Mouse (Mus musculus) limb, embryonic 14.5 days (tissue): Measurements from ENCODE around the gene Epb41. TPM values are rescaled to one million over a fixed set of nuclear protein-coding genes. Genes with fewer than 3 reads are reported as not detected.

Source experiments
- ATAC-seq: fragments of 200-750 bp; cut with Nextera tagmentation; 2 replicates; pipeline ENCODE4 v1.8.0; 2017; ENCODE audit warnings: low read depth, moderate number of reproducible peaks, moderate TSS enrichment; ENCODE audit not compliant: low FRiP score
- DNase-seq: peaks from one replicate; pipeline ENCODE4 v3.0.0-alpha.2; 2015; ENCODE audit warnings: low spot score
- H3K27ac ChIP-seq: fragments of 300-500 bp; sonication (generic); replicated peaks from 2 replicates; pipeline ENCODE4 v1.5.1; 2014; ENCODE audit warnings: low read depth, mild to moderate bottlenecking, low read length, moderate library complexity, mixed read lengths
- H3K27me3 ChIP-seq: fragments of 300-500 bp; sonication (generic); 2 replicates; pipeline ENCODE4 v1.6.1; 2014; ENCODE audit warnings: low read length, mixed read lengths; ENCODE audit not compliant: control insufficient read depth, insufficient read depth
- H3K36me3 ChIP-seq: fragments of 300-500 bp; sonication (generic); 2 replicates; pipeline ENCODE4 v1.6.1; 2014; ENCODE audit warnings: mild to moderate bottlenecking, low read length, moderate library complexity, mixed read lengths; ENCODE audit not compliant: control insufficient read depth, insufficient read depth
- H3K4me1 ChIP-seq: fragments of 300-500 bp; sonication (generic); 2 replicates; pipeline ENCODE4 v1.6.1; 2014; ENCODE audit warnings: antibody characterized with exemption, low read length, mixed read lengths; ENCODE audit not compliant: control insufficient read depth, insufficient read depth
- H3K4me2 ChIP-seq: fragments of 300-500 bp; sonication (generic); replicated peaks from 2 replicates; pipeline ENCODE4 v1.6.1; 2014; ENCODE audit warnings: low read depth, mild to moderate bottlenecking, low read length, moderate library complexity; ENCODE audit not compliant: severe bottlenecking
- H3K4me3 ChIP-seq: fragments of 300-500 bp; sonication (generic); replicated peaks from 2 replicates; pipeline ENCODE4 v1.5.1; 2014; ENCODE audit warnings: low read length
- H3K9ac ChIP-seq: fragments of 300-500 bp; sonication (generic); 2 replicates; pipeline ENCODE4 v1.6.1; 2014; ENCODE audit warnings: mild to moderate bottlenecking, low read depth, low read length, moderate library complexity; ENCODE audit not compliant: severe bottlenecking
- H3K9me3 ChIP-seq: fragments of 300-500 bp; sonication (generic); 2 replicates; pipeline ENCODE4 v1.6.1; 2016; ENCODE audit warnings: low read length; ENCODE audit not compliant: control insufficient read depth
- POLR2A ChIP-seq: fragments of 200-500 bp; IDR thresholded peaks from 2 replicates; pipeline ENCODE4 v1.8.0; 2012; ENCODE audit warnings: inconsistent platforms, mild to moderate bottlenecking, moderate library complexity, borderline replicate concordance; ENCODE audit not compliant: insufficient read depth, insufficient read length; ENCODE audit errors: extremely low read depth
- WGBS: fragments of 180-500 bp; shearing (Covaris S2); extraction: QIAGEN DNeasy Blood & Tissue Kit; methylation state at CpG from one replicate; pipeline ENCODE4 v1.1.7; 2014; 5-methylcytosine and 5-hydroxymethylcytosine counted together
- polyA plus RNA-seq, 2 experiments: library from polyadenylated mRNA; depleted of rRNA in 1 of 2; stranded (reverse) in 1 of 2; unstranded in 1 of 2; fragments of >200 nt; fragmentation: Nextera tagmentation in 1 of 2; extraction: Ambion mirVana in 1 of 2; gene quantifications; 2 replicates each; pipeline versions ENCODE4 v1.2.1 to v1.2.3; 2012 to 2014

The Epb41 gene
- polyA plus RNA-seq, 2 experiments: 60.6 to 76.4 TPM

GRCm38 (mm10) chr4:132027167-132027566 lies 48.0 kb downstream of the Epb41 start:
- Histone ChIP-seq H3K9ac (no peak overlapping the region), H3K4me1 (peaks cover 3% of the 10 kb centered on the region; the same call in 1 of the 2 replicates), H3K4me2 (no peak overlapping the region), H3K27ac (no peak overlapping the region), H3K36me3 (0 out of 2 replicates have a peak, but pooled peaks cover 3% of the 10 kb centered on the region), H3K9me3 (no peaks in the 10 kb centered on the region), H3K4me3 (no peak overlapping the region), H3K27me3 (no peaks in the 10 kb centered on the region)
- no peak for DNase-seq
- WGBS: 77% methylated on average over 6 of the region's 6 CpGs
- no peak for ATAC-seq
- no peak for TF ChIP-seq POLR2A

DNA sequence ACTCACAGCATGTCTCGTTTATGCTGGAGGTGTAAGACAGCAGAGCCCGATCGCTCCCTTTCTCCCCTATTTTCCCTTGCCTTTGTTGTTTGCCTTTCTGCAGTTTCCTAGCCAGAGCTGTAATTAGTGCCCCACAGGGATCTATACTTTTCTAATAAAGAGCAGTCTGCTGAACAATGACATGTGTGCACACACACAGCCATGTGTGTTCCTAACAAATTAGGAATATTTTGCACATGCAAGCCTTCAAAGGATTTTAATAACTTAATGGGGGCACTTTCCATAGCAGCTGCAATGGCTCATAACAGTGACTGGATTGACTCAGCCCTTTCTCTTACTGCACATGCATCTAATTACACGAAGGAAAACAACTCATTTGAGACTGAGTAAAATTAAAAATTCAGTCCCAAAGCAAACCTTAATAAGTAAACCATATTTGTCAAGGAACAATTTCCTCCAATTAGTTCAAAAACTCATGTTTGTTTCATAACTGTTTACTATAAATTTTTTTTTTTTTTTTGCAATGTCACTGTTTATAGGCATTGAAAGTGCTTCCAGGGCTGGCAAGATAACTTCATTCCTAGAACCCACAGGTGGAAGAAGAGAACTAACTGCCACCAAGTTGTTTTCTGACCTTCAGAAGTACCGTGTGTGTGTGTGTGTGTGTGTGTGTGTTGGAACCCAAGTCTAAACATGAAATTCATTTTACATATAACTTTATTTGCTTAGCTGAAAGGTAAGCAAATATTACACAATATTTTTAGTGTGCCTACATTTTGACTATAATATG lies 49.2 kb downstream of the Epb41 start:
- Histone ChIP-seq H3K27ac (no peak overlapping the region), H3K4me3 (no peak overlapping the region), H3K36me3 (0 out of 2 replicates have a peak, but pooled peaks cover 7% of the 10 kb centered on the region), H3K9me3 (no peaks in the 10 kb centered on the region), H3K4me2 (no peak overlapping the region), H3K4me1 (peaks cover 3% of the 10 kb centered on the region; the same call in 1 of the 2 replicates), H3K27me3 (no peaks in the 10 kb centered on the region), H3K9ac (no peak overlapping the region)
- TF ChIP-seq POLR2A: no peak
- WGBS: 15% methylated on average over 5 of the region's 5 CpGs
- ATAC-seq (no peak), DNase-seq (no peak)

- H3K4me2 ChIP-seq: no peak overlapping the region
- no peak for TF ChIP-seq POLR2A
- H3K9ac ChIP-seq: no peak overlapping the region
- no peak overlapping the region for H3K4me3 ChIP-seq
- 0 out of 2 replicates have a peak, but pooled peaks cover 7% of the 10 kb centered on the region for H3K36me3 ChIP-seq
- no peak overlapping the region for H3K27ac ChIP-seq
- WGBS: 53% methylated on average over 2 of the region's 2 CpGs
- H3K9me3 ChIP-seq: no peaks in the 10 kb centered on the region
- H3K27me3 ChIP-seq: no peaks in the 10 kb centered on the region
- ATAC-seq: no peak
- H3K4me1 ChIP-seq: no peaks in the 10 kb centered on the region
- no peak for DNase-seq
Measured at GRCm38 (mm10) chr4:132025264-132025663, 49.9 kb downstream of the Epb41 start.

- DNase-seq (no peak), ATAC-seq (no peak)
- no peak overlapping the region for H3K27ac ChIP-seq
- no peak for TF ChIP-seq POLR2A
- H3K4me1 ChIP-seq: no peaks in the 10 kb centered on the region
- H3K36me3 ChIP-seq: 0 out of 2 replicates have a peak, but pooled peaks cover 7% of the 10 kb centered on the region
- no peak overlapping the region for H3K4me2 ChIP-seq
- 100% methylated on average over 2 of the region's 2 CpGs for WGBS
- H3K9ac ChIP-seq: no peak overlapping the region
- H3K9me3 ChIP-seq: no peaks in the 10 kb centered on the region
- H3K4me3 ChIP-seq: no peak overlapping the region
- no peaks in the 10 kb centered on the region for H3K27me3 ChIP-seq
Measured at GRCm38 (mm10) chr4:132023816-132024215, 51.3 kb downstream of the Epb41 start.

DNA sequence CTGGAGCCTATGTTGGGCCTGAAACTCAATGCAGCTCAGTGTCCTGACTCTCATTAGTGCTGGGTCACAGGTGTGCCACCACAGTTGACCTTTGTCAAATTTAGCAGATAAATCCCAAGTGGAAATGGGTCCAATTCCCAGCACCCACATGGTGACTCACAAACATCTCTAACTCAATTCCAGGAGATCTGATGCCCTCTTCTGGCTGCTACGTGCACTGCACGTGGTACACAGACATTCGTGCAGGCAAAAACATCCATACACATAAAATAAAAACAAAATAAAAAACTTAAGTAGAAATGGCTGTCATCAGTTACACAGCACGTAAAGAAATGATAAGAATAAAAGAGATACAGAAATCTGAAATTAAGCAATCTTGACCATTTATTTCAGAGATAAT lies 52.5 kb downstream of the Epb41 start:
- Histone ChIP-seq H3K9ac (no peak overlapping the region), H3K27me3 (no peaks in the 10 kb centered on the region), H3K9me3 (no peaks in the 10 kb centered on the region), H3K4me3 (no peak overlapping the region), H3K4me1 (no peaks in the 10 kb centered on the region), H3K4me2 (no peak overlapping the region), H3K36me3 (0 out of 2 replicates have a peak, but pooled peaks cover 7% of the 10 kb centered on the region), H3K27ac (no peak overlapping the region)
- 90% methylated on average over 4 of the region's 4 CpGs for WGBS
- ATAC-seq (no peak), DNase-seq (no peak)
- no peak for TF ChIP-seq POLR2A
